Mouse (Mus musculus) embryonic fibroblast, embryonic 13.5 days (primary cell): Measurements from ENCODE around the gene Dnase2b.

Experiments used
- CTCF ChIP-seq: IDR thresholded peaks from 2 replicates; pipeline ENCODE4 v1.5.1; 2011; ENCODE audit warnings: mild to moderate bottlenecking, control low read depth, low read length, moderate library complexity, borderline replicate concordance; ENCODE audit not compliant: insufficient read depth
- POLR2A ChIP-seq: IDR thresholded peaks from 2 replicates; pipeline ENCODE4 v1.6.1; 2011; ENCODE audit warnings: low read depth, mild to moderate bottlenecking, control low read depth, low read length, moderate library complexity

GRCm38 (mm10) chr3:146652431-146652830 lies 37.0 kb upstream of the Dnase2b start:
- TF ChIP-seq CTCF (no peak), POLR2A (no peak)
